Mouse (Mus musculus) heart, postnatal 0 days (tissue): Measurements from ENCODE around the gene Ntn1.

Experiments
- CTCF ChIP-seq: IDR thresholded peaks from 2 replicates; pipeline ENCODE4 v1.5.1; 2016; ENCODE audit warnings: antibody characterized with exemption, control low read depth, low read depth
- EP300 ChIP-seq: IDR thresholded peaks from 2 replicates; pipeline ENCODE4 v1.6.1; 2016; ENCODE audit warnings: antibody characterized with exemption, low read depth

DNA sequence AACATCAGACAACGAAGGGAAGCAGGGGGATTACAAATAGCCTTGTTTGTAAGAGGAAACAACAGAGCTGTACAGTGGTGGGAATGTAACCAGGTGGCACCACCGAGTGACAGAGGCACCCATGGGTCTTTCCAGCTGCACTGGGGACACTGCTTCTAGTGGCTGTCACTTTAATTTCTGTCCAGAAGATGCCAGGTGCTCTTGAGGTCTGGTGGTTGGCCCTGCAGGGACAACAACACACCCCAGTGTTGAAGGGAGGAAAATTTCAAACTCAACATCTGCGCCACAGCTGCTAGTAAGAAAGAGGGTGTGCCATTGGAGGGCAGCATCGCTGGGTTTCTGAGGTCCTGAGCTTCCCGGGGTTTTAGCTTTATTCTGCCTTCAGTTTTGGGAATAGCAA, 30.0 kb upstream of the Ntn1 start:
- no peak for TF ChIP-seq CTCF
- no peak for TF ChIP-seq EP300
